Mouse (Mus musculus): ENCODE measurements around the gene Gm10324.
"Not testable (repeated sequence)": the region's sequence is repeated elsewhere in the genome, so short reads cannot be mapped to it uniquely, and the experiment has no call there.

DNA sequence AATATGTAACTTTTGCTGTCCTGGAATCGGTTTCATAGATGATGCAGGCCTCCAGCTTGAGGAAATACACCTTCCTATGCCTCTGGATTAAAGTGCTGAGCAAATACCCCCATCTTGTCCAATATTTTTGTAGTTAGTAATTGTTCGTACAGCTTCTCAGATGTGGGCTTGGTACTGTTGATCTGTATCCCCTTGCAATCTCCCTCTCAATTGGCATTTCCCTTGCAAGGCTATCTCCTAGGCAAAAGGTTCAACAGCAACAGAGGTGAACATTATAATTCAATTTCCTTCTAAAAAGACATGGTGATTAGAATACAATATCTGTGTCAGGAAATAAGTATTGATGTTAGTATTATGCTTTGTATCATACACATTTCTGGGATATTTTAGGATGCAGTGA is at the start of gene Gm10324:
- not testable (repeated sequence) for TF ChIP-seq CTCF (IDR thresholded peaks at IDR 0.05; ENCODE audit: control insufficient read depth, insufficient read depth, low read length); POLR2A (IDR thresholded peaks at IDR 0.05; ENCODE audit: borderline replicate concordance, control insufficient read depth, low read depth, low read length)

Data from bone marrow, adult 2 months (tissue).